Mouse (Mus musculus): ENCODE results near the gene C6. TPM values are rescaled to one million over a fixed set of nuclear protein-coding genes. Genes with fewer than 3 reads are reported as not detected.

The C6 gene
- polyA plus RNA-seq (2015; fragmentation: Nextera tagmentation; extraction: Ambion mirVana): 0.09 and 0.11 TPM in 2 replicates

DNA sequence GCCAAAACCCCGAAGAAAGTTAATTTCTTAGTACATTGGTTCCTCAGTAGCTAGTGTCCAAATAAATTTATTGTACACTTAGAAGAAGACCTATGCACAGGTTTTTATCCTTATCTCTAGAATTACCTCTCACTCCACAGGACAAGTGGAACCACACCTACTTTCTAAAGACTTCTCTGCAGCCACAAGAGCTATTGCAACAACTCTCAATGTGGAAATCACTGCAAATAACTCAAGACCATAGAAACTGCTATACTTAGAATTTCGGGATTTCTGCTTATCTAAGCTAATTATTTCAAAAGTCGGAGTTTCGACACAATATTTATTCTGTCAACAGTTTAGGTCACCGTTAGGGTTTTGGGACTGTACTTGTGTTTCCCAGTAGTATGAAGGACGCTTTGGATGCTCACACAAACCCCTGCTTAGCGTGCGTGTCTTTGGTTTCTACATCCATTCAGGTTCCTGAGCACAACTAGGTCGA, at the start of gene C6:
TSS of gene C6 (plus strand) at position 346 of the 481 bp plus-strand sequence.
- 85% methylated on average over 9 of the region's 9 CpGs for WGBS
- H3K27ac ChIP-seq: no peak within 1 kb of the TSS
- no peaks in the 10 kb centered on the region for H3K27me3 ChIP-seq (replicated peaks)
- H3K9ac ChIP-seq: no peak within 1 kb of the TSS
- ATAC-seq: no peak
- no peak within 1 kb of the TSS for H3K4me3 ChIP-seq (replicated peaks)
- H3K36me3 ChIP-seq: no peaks in the 10 kb centered on the region
- no peaks in the 10 kb centered on the region for H3K9me3 ChIP-seq
- H3K4me2 ChIP-seq (replicated peaks): no peak within 1 kb of the TSS
- H3K4me1 ChIP-seq (replicated peaks): no peaks in the 10 kb centered on the region

DNA sequence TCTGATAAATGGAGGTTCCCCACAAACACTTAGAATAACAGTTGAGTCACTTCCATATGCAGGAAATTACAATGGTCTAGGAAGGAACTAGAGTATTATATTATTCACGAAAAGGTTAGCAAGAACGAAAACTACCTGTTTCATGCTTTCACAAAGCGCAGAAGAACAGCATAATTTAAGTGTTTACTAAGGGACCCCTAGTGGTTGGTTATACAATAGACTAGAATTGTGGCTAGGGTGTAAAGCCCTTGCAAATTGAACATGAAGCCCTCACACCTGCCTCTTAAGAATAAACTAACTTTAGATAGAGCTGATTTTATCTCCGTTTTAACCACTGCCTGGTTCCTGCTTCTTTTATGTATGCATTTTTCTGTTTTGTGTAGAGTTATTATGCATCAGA, 29.4 kb upstream of the C6 start:
- ATAC-seq: no peak
- H3K4me3 ChIP-seq (replicated peaks): no peak overlapping the region
- WGBS: 84% methylated on average over 4 of the region's 4 CpGs
- no peaks in the 10 kb centered on the region for H3K4me1 ChIP-seq (replicated peaks)
- no peaks in the 10 kb centered on the region for H3K36me3 ChIP-seq
- no peak overlapping the region for H3K4me2 ChIP-seq (replicated peaks)
- no peaks in the 10 kb centered on the region for H3K9me3 ChIP-seq
- H3K27ac ChIP-seq: no peak overlapping the region
- H3K27me3 ChIP-seq (replicated peaks): no peaks in the 10 kb centered on the region
- no peak overlapping the region for H3K9ac ChIP-seq

GRCm38 (mm10) chr15:4734150-4734549, 7.2 kb downstream of the C6 start:
- H3K9me3 ChIP-seq: no peaks in the 10 kb centered on the region
- 79% methylated on average over 1 of the region's 1 CpGs for WGBS
- no peaks in the 10 kb centered on the region for H3K4me1 ChIP-seq (replicated peaks)
- no peak overlapping the region for H3K4me2 ChIP-seq (replicated peaks)
- H3K27ac ChIP-seq: no peak overlapping the region
- H3K27me3 ChIP-seq (replicated peaks): no peaks in the 10 kb centered on the region
- no peak overlapping the region for H3K9ac ChIP-seq
- no peak overlapping the region for H3K4me3 ChIP-seq (replicated peaks)
- ATAC-seq: no peak
- no peaks in the 10 kb centered on the region for H3K36me3 ChIP-seq

GRCm38 (mm10) chr15:4734996-4735609, 8.1 kb downstream of the C6 start:
- H3K4me2 ChIP-seq (replicated peaks): no peak overlapping the region
- H3K27ac ChIP-seq: no peak overlapping the region
- no peaks in the 10 kb centered on the region for H3K9me3 ChIP-seq
- 80% methylated on average over 2 of the region's 2 CpGs for WGBS
- no peak for ATAC-seq
- no peak overlapping the region for H3K9ac ChIP-seq
- no peaks in the 10 kb centered on the region for H3K4me1 ChIP-seq (replicated peaks)
- no peak overlapping the region for H3K4me3 ChIP-seq (replicated peaks)
- H3K36me3 ChIP-seq: no peaks in the 10 kb centered on the region
- H3K27me3 ChIP-seq (replicated peaks): no peaks in the 10 kb centered on the region

DNA sequence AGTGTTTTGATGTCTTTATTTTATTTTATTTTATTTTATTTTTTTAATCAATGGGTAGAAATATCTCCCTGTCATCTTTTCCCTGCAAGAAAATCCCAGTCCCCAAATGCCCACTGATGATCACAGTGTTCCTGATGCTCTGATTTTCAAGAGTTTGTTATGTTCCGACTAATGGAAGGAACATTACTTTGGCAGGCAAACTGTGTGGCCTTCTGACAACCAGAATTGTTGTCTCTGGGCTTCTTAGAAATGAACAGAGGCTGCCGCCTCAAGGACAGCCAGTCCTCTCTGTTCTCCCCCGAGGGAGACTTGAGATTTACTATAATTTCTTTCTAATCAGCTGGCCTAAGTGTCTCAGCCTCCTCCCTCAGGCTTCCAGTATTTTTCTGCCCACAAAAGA, 20.7 kb downstream of the C6 start:
- H3K9me3 ChIP-seq: no peaks in the 10 kb centered on the region
- H3K4me2 ChIP-seq (replicated peaks): no peak overlapping the region
- H3K36me3 ChIP-seq: no peaks in the 10 kb centered on the region
- H3K4me1 ChIP-seq (replicated peaks): no peaks in the 10 kb centered on the region
- ATAC-seq: no peak
- no peak overlapping the region for H3K4me3 ChIP-seq (replicated peaks)
- no peak overlapping the region for H3K27ac ChIP-seq
- H3K9ac ChIP-seq: no peak overlapping the region
- WGBS: 84% methylated on average over 3 of the region's 3 CpGs
- H3K27me3 ChIP-seq (replicated peaks): no peaks in the 10 kb centered on the region

DNA sequence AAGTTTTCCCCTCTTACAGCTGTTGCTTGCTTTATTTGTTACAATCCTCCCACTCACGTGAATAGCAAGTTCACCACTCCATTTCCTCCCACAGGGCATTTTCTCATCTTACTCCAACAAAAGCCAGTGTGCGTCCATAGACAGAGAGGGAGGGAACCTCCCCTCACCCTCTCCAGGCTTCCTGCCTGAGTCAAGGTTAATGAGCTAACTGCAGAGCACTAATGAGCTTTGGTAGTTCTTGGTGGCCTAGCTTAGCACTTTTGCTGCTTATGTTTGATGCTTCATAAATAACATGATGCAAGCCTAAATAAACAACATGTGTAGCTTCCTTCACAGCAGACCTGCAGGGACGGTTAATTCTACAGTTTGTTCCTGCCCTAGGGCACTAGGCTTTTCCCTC, 63.4 kb downstream of the C6 start:
- Histone ChIP-seq H3K9ac (no peak overlapping the region), H3K36me3 (no peaks in the 10 kb centered on the region), H3K4me2 (replicated peaks) (no peak overlapping the region), H3K4me1 (replicated peaks) (no peaks in the 10 kb centered on the region), H3K9me3 (no peaks in the 10 kb centered on the region), H3K4me3 (replicated peaks) (no peak overlapping the region), H3K27me3 (replicated peaks) (no peaks in the 10 kb centered on the region), H3K27ac (no peak overlapping the region)
- WGBS: 43% methylated on average over 3 of the region's 3 CpGs
- no peak for ATAC-seq

GRCm38 (mm10) chr15:4796861-4797260, 69.9 kb downstream of the C6 start:
- Histone ChIP-seq H3K4me3 (replicated peaks) (no peak overlapping the region), H3K4me2 (replicated peaks) (no peak overlapping the region), H3K4me1 (replicated peaks) (no peaks in the 10 kb centered on the region), H3K27me3 (replicated peaks) (no peaks in the 10 kb centered on the region), H3K9ac (no peak overlapping the region), H3K36me3 (no peaks in the 10 kb centered on the region), H3K9me3 (no peaks in the 10 kb centered on the region), H3K27ac (no peak overlapping the region)
- WGBS: 48% methylated on average over 4 of the region's 4 CpGs
- ATAC-seq: no peak

GRCm38 (mm10) chr15:4804256-4804655, 77.3 kb downstream of the C6 start:
- 74% methylated on average over 2 of the region's 2 CpGs for WGBS
- H3K36me3 ChIP-seq: no peaks in the 10 kb centered on the region
- no peaks in the 10 kb centered on the region for H3K4me1 ChIP-seq (replicated peaks)
- no peak overlapping the region for H3K9ac ChIP-seq
- H3K9me3 ChIP-seq: no peaks in the 10 kb centered on the region
- no peaks in the 10 kb centered on the region for H3K27me3 ChIP-seq (replicated peaks)
- no peak overlapping the region for H3K4me2 ChIP-seq (replicated peaks)
- H3K27ac ChIP-seq: no peak overlapping the region
- no peak for ATAC-seq
- no peak overlapping the region for H3K4me3 ChIP-seq (replicated peaks)

DNA sequence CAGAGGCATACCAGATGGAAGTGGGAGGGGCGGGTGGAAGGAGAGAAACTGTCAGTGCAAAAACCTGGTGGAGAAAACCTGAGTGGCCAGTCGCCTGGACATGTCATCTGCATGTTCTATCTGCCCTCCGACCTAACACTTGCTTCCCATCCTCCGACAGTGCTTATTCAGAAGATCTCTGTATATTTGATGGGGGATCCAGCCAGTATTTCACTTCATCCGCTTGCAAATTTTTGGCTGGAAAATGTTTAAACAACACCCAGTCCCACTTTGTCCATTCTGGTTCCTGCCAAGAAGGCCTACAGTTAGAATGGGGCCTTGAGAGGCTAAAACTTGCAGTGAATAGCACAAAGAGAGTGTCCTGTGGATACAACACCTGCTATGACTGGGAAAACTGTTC, 81.2 kb downstream of the C6 start:
- WGBS: 78% methylated on average over 5 of the region's 5 CpGs
- H3K4me1 ChIP-seq (replicated peaks): no peaks in the 10 kb centered on the region
- no peak overlapping the region for H3K27ac ChIP-seq
- no peak overlapping the region for H3K4me3 ChIP-seq (replicated peaks)
- H3K9ac ChIP-seq: no peak overlapping the region
- H3K27me3 ChIP-seq (replicated peaks): no peaks in the 10 kb centered on the region
- no peaks in the 10 kb centered on the region for H3K9me3 ChIP-seq
- H3K36me3 ChIP-seq: no peaks in the 10 kb centered on the region
- no peak for ATAC-seq
- H3K4me2 ChIP-seq (replicated peaks): no peak overlapping the region

DNA sequence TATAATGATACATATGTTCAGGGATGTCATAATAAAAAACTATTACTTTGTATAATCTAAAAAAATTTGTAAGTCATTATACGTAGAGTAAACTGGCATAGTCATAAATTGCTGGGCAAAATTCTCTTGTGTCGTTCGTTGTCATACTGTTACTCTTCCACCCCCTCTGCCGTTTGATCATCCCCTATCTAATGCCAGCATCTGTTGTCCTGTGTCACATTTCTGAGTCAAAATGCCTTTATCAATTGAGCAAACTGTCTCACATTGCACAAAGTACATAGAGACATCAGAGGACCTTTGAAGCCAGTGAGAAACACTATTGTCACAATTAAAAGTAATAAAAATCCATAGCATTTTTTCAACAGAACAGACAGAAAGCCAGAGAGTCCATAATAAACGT, 88.0 kb downstream of the C6 start:
- no peak for ATAC-seq
- no peak overlapping the region for H3K4me2 ChIP-seq (replicated peaks)
- H3K27ac ChIP-seq: no peak overlapping the region
- H3K9ac ChIP-seq: no peak overlapping the region
- WGBS: 91% methylated on average over 5 of the region's 5 CpGs
- H3K9me3 ChIP-seq: no peaks in the 10 kb centered on the region
- H3K36me3 ChIP-seq: no peaks in the 10 kb centered on the region
- H3K4me1 ChIP-seq (replicated peaks): no peaks in the 10 kb centered on the region
- H3K4me3 ChIP-seq (replicated peaks): no peak overlapping the region
- H3K27me3 ChIP-seq (replicated peaks): no peaks in the 10 kb centered on the region

DNA sequence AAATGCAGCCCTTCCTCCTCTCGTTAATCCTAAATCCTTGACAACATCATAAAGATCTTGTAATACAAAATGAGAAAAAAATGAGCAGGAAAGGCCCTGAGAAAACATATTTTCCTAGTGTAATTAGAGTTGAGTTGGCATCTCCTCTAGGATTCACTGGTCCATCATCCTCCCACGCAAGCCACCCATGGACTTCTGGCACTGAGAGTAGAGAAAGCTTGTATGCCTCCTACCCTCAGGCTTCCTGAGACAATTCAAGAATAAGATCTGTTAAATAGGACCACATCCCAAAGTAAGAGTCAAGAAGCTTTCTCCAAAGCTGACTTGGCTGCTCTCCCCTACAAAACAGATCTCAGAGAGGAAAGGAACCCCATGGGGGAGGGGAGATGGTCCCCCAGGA, 88.7 kb downstream of the C6 start:
- Histone ChIP-seq H3K4me3 (replicated peaks) (no peak overlapping the region), H3K9ac (no peak overlapping the region), H3K36me3 (no peaks in the 10 kb centered on the region), H3K27me3 (replicated peaks) (no peaks in the 10 kb centered on the region), H3K4me1 (replicated peaks) (no peaks in the 10 kb centered on the region), H3K9me3 (no peaks in the 10 kb centered on the region), H3K4me2 (replicated peaks) (no peak overlapping the region), H3K27ac (no peak overlapping the region)
- ATAC-seq: no peak
- 83% methylated on average over 2 of the region's 2 CpGs for WGBS

GRCm38 (mm10) chr15:4816752-4817493, 89.9 kb downstream of the C6 start:
- Histone ChIP-seq H3K27me3 (replicated peaks) (no peaks in the 10 kb centered on the region), H3K27ac (peak overlapping the region; percentile 58; the same call in 1 of the 2 replicates), H3K36me3 (no peaks in the 10 kb centered on the region), H3K4me1 (replicated peaks) (no peaks in the 10 kb centered on the region), H3K4me3 (replicated peaks) (no peak overlapping the region), H3K9me3 (no peaks in the 10 kb centered on the region), H3K9ac (no peak overlapping the region), H3K4me2 (replicated peaks) (peak overlapping the region; percentile 37; the same call in 1 of the 2 replicates)
- peak; percentile 67 for ATAC-seq
- 74% methylated on average over 10 of the region's 10 CpGs for WGBS

- H3K9me3 ChIP-seq: no peaks in the 10 kb centered on the region
- no peak overlapping the region for H3K27ac ChIP-seq
- no peak overlapping the region for H3K9ac ChIP-seq
- no peaks in the 10 kb centered on the region for H3K27me3 ChIP-seq (replicated peaks)
- H3K4me1 ChIP-seq (replicated peaks): no peaks in the 10 kb centered on the region
- H3K36me3 ChIP-seq: no peaks in the 10 kb centered on the region
- H3K4me3 ChIP-seq (replicated peaks): no peak overlapping the region
- H3K4me2 ChIP-seq (replicated peaks): no peak overlapping the region
- ATAC-seq: no peak
- WGBS: 36% methylated on average over 3 of the region's 3 CpGs
Observed at GRCm38 (mm10) chr15:4818437-4818836, 91.5 kb downstream of the C6 start.
